Mouse (Mus musculus) frontal cortex, postnatal 14 days (tissue): ENCODE measurements at regions not wholly inside any gene's neighbourhood (a gene's known extent, or its start where the extent isn't known, plus 50 kb on each side); places are given as distances from the start of the nearest gene placed in this dataset.

Source experiments
- DNase-seq, 2 experiments: peaks; one replicate each; pipeline ENCODE4 v3.0.0; 2022; ENCODE audit warnings: low spot score in 2 of 2

- no peak for DNase-seq
These were observed 249.5 kb upstream of the Runx1 start for GRCm38 (mm10) chr16:93075488-93075887.

GRCm38 (mm10) chr16:93072156-93072555 is 246.2 kb upstream of the Runx1 start:
- DNase-seq: no peak

GRCm38 (mm10) chr16:93071726-93072125 is 245.8 kb upstream of the Runx1 start:
- DNase-seq: no peak

- DNase-seq: no peak
These were observed 240.9 kb upstream of the Runx1 start for GRCm38 (mm10) chr16:93066821-93067220.

GRCm38 (mm10) chr16:93061475-93062179 is 235.7 kb upstream of the Runx1 start:
- no peak for DNase-seq

- DNase-seq: no peak
These were observed 230.3 kb upstream of the Runx1 start for GRCm38 (mm10) chr16:93056295-93056694.

GRCm38 (mm10) chr16:93055545-93055944 is 229.6 kb upstream of the Runx1 start:
- no peak for DNase-seq

- DNase-seq: no peak
These were observed 225.3 kb upstream of the Runx1 start for GRCm38 (mm10) chr16:93051233-93051632.

GRCm38 (mm10) chr16:93048418-93048932 is 222.5 kb upstream of the Runx1 start:
- no peak for DNase-seq

GRCm38 (mm10) chr16:93047594-93047993 is 221.6 kb upstream of the Runx1 start:
- DNase-seq: no peak

- no peak for DNase-seq
These were observed 220.3 kb upstream of the Runx1 start for GRCm38 (mm10) chr16:93046221-93046620.

- no peak for DNase-seq
These were observed 217.4 kb upstream of the Runx1 start for GRCm38 (mm10) chr16:93043355-93043754.

- DNase-seq: no peak
These were observed 217.0 kb upstream of the Runx1 start for GRCm38 (mm10) chr16:93042941-93043340.

GRCm38 (mm10) chr16:93042491-93042890 is 216.5 kb upstream of the Runx1 start:
- no peak for DNase-seq

- no peak for DNase-seq
These were observed 215.9 kb upstream of the Runx1 start for GRCm38 (mm10) chr16:93041887-93042286.

GRCm38 (mm10) chr16:93041399-93041798 is 215.4 kb upstream of the Runx1 start:
- no peak for DNase-seq

GRCm38 (mm10) chr16:93035626-93036025 is 209.7 kb upstream of the Runx1 start:
- DNase-seq: no peak

- DNase-seq: no peak
These were observed 208.0 kb upstream of the Runx1 start for GRCm38 (mm10) chr16:93033943-93034342.

GRCm38 (mm10) chr16:93031624-93032023 is 205.7 kb upstream of the Runx1 start:
- no peak for DNase-seq

GRCm38 (mm10) chr16:93028640-93029039 is 202.7 kb upstream of the Runx1 start:
- no peak for DNase-seq

GRCm38 (mm10) chr16:93028016-93028415 is 202.1 kb upstream of the Runx1 start:
- no peak for DNase-seq

- no peak for DNase-seq
These were observed 200.2 kb upstream of the Runx1 start for GRCm38 (mm10) chr16:93026094-93026648.

GRCm38 (mm10) chr16:93019800-93020555 is 194.0 kb upstream of the Runx1 start:
- DNase-seq: no peak
